Mouse (Mus musculus) MEL (cell line): ENCODE data around the gene Vmn2r27. TPM values are rescaled to one million over a fixed set of nuclear protein-coding genes. Genes with fewer than 3 reads are reported as not detected.

Experiments
- DNase-seq: peaks from one replicate; pipeline ENCODE4 v3.0.0; 2011; ENCODE audit warnings: low read depth, low spot score
- H3K27ac ChIP-seq: 2 replicates; pipeline ENCODE4 v1.5.1; 2012; ENCODE audit warnings: low read depth, mild to moderate bottlenecking, control low read depth, low read length, moderate library complexity; ENCODE audit not compliant: control insufficient read depth
- H3K27me3 ChIP-seq, 2 experiments: fragments of 150-350 bp in 1 of 2; sonication (generic) in 1 of 2; 2 replicates each; pipeline ENCODE4 v1.6.1; 2012; ENCODE audit warnings: low read length in 2 of 2, mild to moderate bottlenecking in 2 of 2, improper control_type of control experiment in 1 of 2, moderate library complexity in 1 of 2; ENCODE audit not compliant: insufficient read depth in 2 of 2, control insufficient read depth in 1 of 2
- H3K36me3 ChIP-seq, 2 experiments: 2 replicates each; pipeline ENCODE4 v1.6.1; 2012 to 2014; ENCODE audit warnings: low read length in 2 of 2, improper control_type of control experiment in 1 of 2, inconsistent platforms in 1 of 2, mild to moderate bottlenecking in 1 of 2; ENCODE audit not compliant: insufficient read depth in 2 of 2, control insufficient read depth in 1 of 2
- H3K4me1 ChIP-seq, 2 experiments: fragments of 150-350 bp in 1 of 2; sonication (generic) in 1 of 2; 2 replicates each; pipeline ENCODE4 v1.6.1; 2012; ENCODE audit warnings: low read length in 2 of 2, improper control_type of control experiment in 1 of 2, mild to moderate bottlenecking in 1 of 2; ENCODE audit not compliant: insufficient read depth in 2 of 2, control insufficient read depth in 1 of 2
- H3K4me3 ChIP-seq, 2 experiments: fragments of 150-350 bp in 1 of 2; sonication (generic) in 1 of 2; 2 replicates each; pipeline ENCODE4 v1.5.1; 2012; ENCODE audit warnings: low read depth in 2 of 2, low read length in 2 of 2, mild to moderate bottlenecking in 2 of 2, moderate library complexity in 2 of 2, control low read depth in 1 of 2, improper control_type of control experiment in 1 of 2; ENCODE audit not compliant: control insufficient read depth in 1 of 2, insufficient read depth in 1 of 2
- H3K79me2 ChIP-seq: 2 replicates; pipeline ENCODE4 v1.6.1; 2012; ENCODE audit warnings: mild to moderate bottlenecking, low read length, moderate library complexity; ENCODE audit not compliant: control insufficient read depth, poor library complexity, insufficient read depth
- H3K9ac ChIP-seq: 2 replicates; pipeline ENCODE4 v1.6.1; 2012; ENCODE audit warnings: low read depth, mild to moderate bottlenecking, control low read depth, low read length, moderate library complexity; ENCODE audit not compliant: control insufficient read depth, poor library complexity, severe bottlenecking
- H3K9me3 ChIP-seq: fragments of 150-350 bp; sonication (generic); replicated peaks from 2 replicates; pipeline ENCODE4 v1.6.1; 2012; ENCODE audit warnings: mild to moderate bottlenecking, low read length, improper control_type of control experiment, moderate library complexity; ENCODE audit not compliant: insufficient read depth
- BHLHE40 ChIP-seq: IDR thresholded peaks from 2 replicates; pipeline ENCODE4 v1.6.1; 2012; ENCODE audit warnings: low read depth, mild to moderate bottlenecking, inconsistent platforms, low read length, improper control_type of control experiment, borderline replicate concordance
- CHD1 ChIP-seq: IDR thresholded peaks from 2 replicates; pipeline ENCODE4 v1.6.1; 2012; ENCODE audit warnings: low read depth, mild to moderate bottlenecking, inconsistent platforms, low read length, improper control_type of control experiment
- CTCF ChIP-seq, 3 experiments: IDR thresholded peaks in 2 of 3; conservative IDR thresholded peaks in 1 of 3; 2 replicates each; pipeline ENCODE4 v1.5.1; 2011 to 2012; ENCODE audit warnings: low read length in 3 of 3, low read depth in 2 of 3, mild to moderate bottlenecking in 2 of 3, improper control_type of control experiment in 1 of 3, inconsistent platforms in 1 of 3, mixed read lengths in 1 of 3, moderate library complexity in 1 of 3; ENCODE audit not compliant: control insufficient read depth in 1 of 3, insufficient read depth in 1 of 3, poor library complexity in 1 of 3, severe bottlenecking in 1 of 3
- ELF1 ChIP-seq: IDR thresholded peaks from 2 replicates; pipeline ENCODE4 v1.6.1; 2014; ENCODE audit warnings: low read depth, mild to moderate bottlenecking, inconsistent platforms, low read length, improper control_type of control experiment, moderate library complexity
- EP300 ChIP-seq, 2 experiments: IDR thresholded peaks; 2 replicates each; pipeline ENCODE4 v1.6.1; 2011; ENCODE audit warnings: improper control_type of control experiment in 2 of 2, low read length in 2 of 2, low read depth in 1 of 2, mild to moderate bottlenecking in 1 of 2
- GATA1 ChIP-seq: IDR thresholded peaks from 2 replicates; pipeline ENCODE4 v1.6.1; 2011; ENCODE audit warnings: low read depth, low read length, improper control_type of control experiment
- KAT2A ChIP-seq: conservative IDR thresholded peaks from 2 replicates; pipeline ENCODE4 v1.6.1; 2012; ENCODE audit warnings: low read depth, low read length, improper control_type of control experiment, inconsistent platforms
- MEF2A ChIP-seq: IDR thresholded peaks from 2 replicates; pipeline ENCODE4 v1.6.1; 2014; ENCODE audit warnings: low read depth, mild to moderate bottlenecking, inconsistent platforms, low read length, improper control_type of control experiment; ENCODE audit not compliant: poor library complexity, insufficient replicate concordance, severe bottlenecking; ENCODE audit errors: extremely low read depth
- MYC ChIP-seq: IDR thresholded peaks from 2 replicates; pipeline ENCODE4 v1.6.1; 2011; ENCODE audit warnings: low read depth, mild to moderate bottlenecking, low read length, improper control_type of control experiment, moderate library complexity
- RAD21 ChIP-seq: IDR thresholded peaks from 2 replicates; pipeline ENCODE4 v1.6.1; 2011; ENCODE audit warnings: mild to moderate bottlenecking, low read depth, low read length, improper control_type of control experiment
- RCOR1 ChIP-seq: IDR thresholded peaks from 2 replicates; pipeline ENCODE4 v1.6.1; 2012; ENCODE audit warnings: low read depth, mild to moderate bottlenecking, inconsistent platforms, low read length, improper control_type of control experiment
- TAL1 ChIP-seq: IDR thresholded peaks from 2 replicates; pipeline ENCODE4 v1.6.1; 2012; ENCODE audit warnings: mild to moderate bottlenecking, inconsistent platforms, low read length, moderate library complexity, mixed read lengths
- USF1 ChIP-seq: IDR thresholded peaks from 2 replicates; pipeline ENCODE4 v1.6.1; 2014; ENCODE audit warnings: low read depth, mild to moderate bottlenecking, inconsistent platforms, low read length, improper control_type of control experiment, moderate library complexity
- polyA plus RNA-seq, 2 experiments: library from polyadenylated mRNA; stranded (reverse) in 1 of 2; unstranded in 1 of 2; fragments of >175 nt in 1 of 2; fragments of >200 nt in 1 of 2; gene quantifications; 2 replicates each; pipeline versions ENCODE4 v1.2.1 to v1.2.4; 2012; ENCODE audit warnings: low replicate concordance in 2 of 2, low read depth in 1 of 2; ENCODE audit not compliant: insufficient read length in 2 of 2, insufficient read depth in 1 of 2, missing spikeins in 1 of 2
- total RNA-seq: library from RNA; depleted of rRNA; stranded (reverse); fragments of 300-350 nt; gene quantifications from 2 replicates; pipeline ENCODE4 v1.2.3, GENCODE M21; 2012

Vmn2r27 gene
- total and polyA plus RNA-seq, 3 experiments, result not detected

- no peak overlapping the region for H3K4me3 ChIP-seq
- no peak for TF ChIP-seq CTCF (IDR thresholded peaks at IDR 0.05 in 2 of 3, conservative IDR thresholded peaks at IDR 0.05 in 1 of 3; ENCODE audit: control insufficient read depth in 1 of 3, insufficient read depth in 1 of 3, low read depth in 2 of 3, low read length in 3 of 3, poor library complexity in 1 of 3, severe bottlenecking in 1 of 3)
- no peak for TF ChIP-seq RCOR1
- no peak for TF ChIP-seq MEF2A
- TF ChIP-seq CHD1, result no peak
- TF ChIP-seq EP300 (IDR thresholded peaks at IDR 0.05; ENCODE audit: low read depth in 1 of 2, low read length in 2 of 2), result no peak
- TF ChIP-seq RAD21, result no peak
- TF ChIP-seq, all 39 proteins: peak for 0
- H3K9me3 ChIP-seq, result no peaks in the 10 kb centered on the region
- no peak overlapping the region for H3K27ac ChIP-seq
- H3K4me1 ChIP-seq, result no peaks in the 10 kb centered on the region
- DNase-seq, result no peak
- no peak overlapping the region for H3K9ac ChIP-seq
- no peaks in the 10 kb centered on the region for H3K79me2 ChIP-seq
- no peaks in the 10 kb centered on the region; a peak in 1 of 4 replicates for H3K36me3 ChIP-seq
- H3K27me3 ChIP-seq, result peaks cover 0 to 1% of the 10 kb centered on the region in 2 experiments; a peak in 1 of 4 replicates
These were observed 24.2 kb upstream of the Vmn2r27 start for GRCm38 (mm10) chr6:124255721-124256470.

GRCm38 (mm10) chr6:124202116-124202515 is 29.5 kb downstream of the Vmn2r27 start:
- peaks cover 0 to 2% of the 10 kb centered on the region in 2 experiments; a peak in 1 of 4 replicates for H3K4me1 ChIP-seq
- H3K27me3 ChIP-seq, result no peaks in the 10 kb centered on the region
- H3K9ac ChIP-seq, result no peak overlapping the region
- peak; percentile 62 for DNase-seq
- H3K79me2 ChIP-seq, result no peaks in the 10 kb centered on the region
- no peak overlapping the region for H3K27ac ChIP-seq
- H3K4me3 ChIP-seq, result no peak overlapping the region
- H3K9me3 ChIP-seq, result no peaks in the 10 kb centered on the region
- H3K36me3 ChIP-seq, result no peaks in the 10 kb centered on the region
- TF ChIP-seq KAT2A (no peak), BHLHE40 (peak; percentile 90), EP300 (IDR thresholded peaks at IDR 0.05; ENCODE audit: low read depth in 1 of 2, low read length in 2 of 2) (peak; percentile 37 to 60; a peak in 2 of 4 replicates), GATA1 (0 out of 2 replicates have a peak, but pooled peaks have one; percentile 21), TAL1 (peak; percentile 19; the same call in 1 of the 2 replicates), MYC (0 out of 2 replicates have a peak, but pooled peaks have one; percentile 28), ELF1 (no peak), RCOR1 (0 out of 2 replicates have a peak, but pooled peaks have one; percentile 14), USF1 (peak; percentile 51; the same call in 1 of the 2 replicates)
